Mouse (Mus musculus) cerebellum, adult 2 months (tissue): Measurements from ENCODE around the gene Tescl.

Experiments
- CTCF ChIP-seq: fragments of 200-500 bp; IDR thresholded peaks from 2 replicates; pipeline ENCODE4 v1.5.1; 2011; ENCODE audit warnings: low read depth, mild to moderate bottlenecking, control low read depth, low read length, moderate library complexity, borderline replicate concordance; ENCODE audit not compliant: insufficient read depth
- POLR2A ChIP-seq: fragments of 200-500 bp; IDR thresholded peaks from 2 replicates; pipeline ENCODE4 v1.6.1; 2011; ENCODE audit warnings: low read length, control low read depth, borderline replicate concordance; ENCODE audit not compliant: insufficient read depth

DNA sequence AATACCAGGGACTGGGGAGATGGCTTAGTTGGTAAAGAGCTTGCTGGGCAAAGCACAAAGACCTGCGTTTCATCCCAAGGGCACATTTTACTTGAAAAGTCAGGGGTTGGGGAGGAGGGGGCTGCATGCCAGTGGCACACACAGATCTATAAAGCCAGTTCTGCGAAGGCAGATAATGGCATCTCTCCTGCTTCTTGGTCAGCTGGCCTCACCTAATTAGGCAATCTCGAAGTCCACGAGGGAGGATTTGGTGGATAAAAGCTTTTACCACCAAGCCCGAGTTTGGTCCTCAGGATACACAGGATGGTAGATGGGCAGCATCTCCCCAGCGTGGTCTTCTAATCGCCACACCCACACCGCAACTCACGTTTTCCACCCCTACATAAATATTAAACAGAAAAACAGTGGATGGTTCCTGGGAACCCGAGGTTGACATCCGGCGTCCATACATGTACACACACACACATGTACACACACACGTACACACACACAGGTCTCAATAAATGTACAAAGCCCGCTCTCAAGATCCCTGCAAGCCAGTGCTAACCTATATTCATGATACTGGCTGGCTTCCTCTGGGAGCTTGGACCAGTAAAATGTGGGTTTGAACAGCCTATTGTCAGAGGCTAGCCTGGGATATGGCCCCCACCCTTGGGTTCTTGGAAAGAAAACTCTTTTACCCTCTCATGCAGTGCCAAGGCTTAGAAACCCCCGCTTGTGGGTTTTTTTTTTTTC is 36.2 kb downstream of the Tescl start:
- TF ChIP-seq CTCF (no peak), POLR2A (no peak)
